Mouse (Mus musculus) erythroid progenitor cell, adult 5-6 weeks (primary cell): Measurements from ENCODE around the gene Sult1b1. TPM values are rescaled to one million over a fixed set of nuclear protein-coding genes. Genes with fewer than 3 reads are reported as not detected.

ENCODE experiments used
- total RNA-seq, 2 experiments: library from RNA; stranded (forward) in 1 of 2; stranded (reverse) in 1 of 2; fragments of 150-400 nt in 1 of 2; fragments of 186-747, 209-891 nt in 1 of 2; gene quantifications; 2 replicates each; pipeline versions ENCODE4 v1.2.3 to v1.2.4; 2015 to 2017; ENCODE audit warnings: low replicate concordance in 2 of 2

The Sult1b1 gene
- total RNA-seq, 2 experiments from 2014 or later = not detected

Other genes starting within 250 kb of the Sult1b1 start
- not detected in 2 replicates for gene Ugt2a3, start 201.0 kb downstream of the Sult1b1 start, total RNA-seq (2015; ENCODE audit: low replicate concordance)
- gene Ugt2a3, start 201.0 kb downstream of the Sult1b1 start, total RNA-seq (2017; ENCODE audit: low replicate concordance) = not detected in 2 replicates
- gene Ugt2b38, start 114.0 kb downstream of the Sult1b1 start, total RNA-seq (2015; ENCODE audit: low replicate concordance) = not detected in 2 replicates
- not detected in 2 replicates for gene Ugt2b38, start 114.0 kb downstream of the Sult1b1 start, total RNA-seq (2017; ENCODE audit: low replicate concordance)
- gene Ugt2a2, start 55.9 kb downstream of the Sult1b1 start, total RNA-seq (2015; ENCODE audit: low replicate concordance) = not detected in 2 replicates
- gene Ugt2a2, start 55.9 kb downstream of the Sult1b1 start, total RNA-seq (2017; ENCODE audit: low replicate concordance) = not detected in 2 replicates
- gene Gm43638, start 51.4 kb downstream of the Sult1b1 start, total RNA-seq (2015; ENCODE audit: low replicate concordance) = not detected in 2 replicates
- gene Gm43638, start 51.4 kb downstream of the Sult1b1 start, total RNA-seq (2017; ENCODE audit: low replicate concordance) = not detected in 2 replicates
- gene Ugt2a1, start 47.3 kb downstream of the Sult1b1 start, total RNA-seq (2015; ENCODE audit: low replicate concordance) = not detected in 2 replicates
- not detected in 2 replicates for gene Ugt2a1, start 47.3 kb downstream of the Sult1b1 start, total RNA-seq (2017; ENCODE audit: low replicate concordance)
- not detected in 2 replicates for gene Sult1d1, start 30.8 kb upstream of the Sult1b1 start, total RNA-seq (2015; ENCODE audit: low replicate concordance)
- gene Sult1d1, start 30.8 kb upstream of the Sult1b1 start, total RNA-seq (2017; ENCODE audit: low replicate concordance) = not detected in 2 replicates
- gene Sult1e1, start 53.4 kb upstream of the Sult1b1 start, total RNA-seq (2015; ENCODE audit: low replicate concordance) = not detected in 2 replicates
- not detected in 2 replicates for gene Sult1e1, start 53.4 kb upstream of the Sult1b1 start, total RNA-seq (2017; ENCODE audit: low replicate concordance)
- gene Csn1s1, start 128.0 kb upstream of the Sult1b1 start, total RNA-seq (2015; ENCODE audit: low replicate concordance) = not detected in 2 replicates
- not detected in 2 replicates for gene Csn1s1, start 128.0 kb upstream of the Sult1b1 start, total RNA-seq (2017; ENCODE audit: low replicate concordance)
- gene Csn2, start 161.4 kb upstream of the Sult1b1 start, total RNA-seq (2015; ENCODE audit: low replicate concordance) = not detected in 2 replicates
- gene Csn2, start 161.4 kb upstream of the Sult1b1 start, total RNA-seq (2017; ENCODE audit: low replicate concordance) = not detected in 2 replicates
- gene Csn1s2a, start 236.4 kb upstream of the Sult1b1 start, total RNA-seq (2015; ENCODE audit: low replicate concordance) = not detected in 2 replicates
- not detected in 2 replicates for gene Csn1s2a, start 236.4 kb upstream of the Sult1b1 start, total RNA-seq (2017; ENCODE audit: low replicate concordance)